Mouse (Mus musculus): ENCODE results near the gene Crtc1.
A peak's percentile ranks its signal among the peaks of the same experiment; 100 is the strongest.

Crtc1 gene

GRCm38 (mm10) chr8:70463306-70463705, 23.9 kb upstream of the Crtc1 start:
- DNase-seq (ENCODE audit: low read depth, low spot score), result no peak

- DNase-seq (ENCODE audit: low read depth, low spot score), result no peak
These were observed 23.1 kb upstream of the Crtc1 start for GRCm38 (mm10) chr8:70462516-70462813.

GRCm38 (mm10) chr8:70461765-70462515, 22.6 kb upstream of the Crtc1 start:
- DNase-seq (ENCODE audit: low read depth, low spot score), result no peak

GRCm38 (mm10) chr8:70460606-70461005, 21.2 kb upstream of the Crtc1 start:
- DNase-seq (ENCODE audit: low read depth, low spot score), result no peak

- DNase-seq (ENCODE audit: low read depth, low spot score), result no peak
These were observed 20.8 kb upstream of the Crtc1 start for GRCm38 (mm10) chr8:70460199-70460598.

- DNase-seq (ENCODE audit: low read depth, low spot score), result no peak
These were observed 20.3 kb upstream of the Crtc1 start for GRCm38 (mm10) chr8:70459636-70460035.

GRCm38 (mm10) chr8:70458462-70458861, 19.1 kb upstream of the Crtc1 start:
- DNase-seq (ENCODE audit: low read depth, low spot score), result no peak

- DNase-seq (ENCODE audit: low read depth, low spot score), result no peak
These were observed 18.5 kb upstream of the Crtc1 start for GRCm38 (mm10) chr8:70457882-70458281.

GRCm38 (mm10) chr8:70456996-70457395, 17.6 kb upstream of the Crtc1 start:
- DNase-seq (ENCODE audit: low read depth, low spot score), result no peak

- no peak for DNase-seq (ENCODE audit: low read depth, low spot score)
These were observed 14.5 kb upstream of the Crtc1 start for GRCm38 (mm10) chr8:70453852-70454251.

GRCm38 (mm10) chr8:70452196-70452966, 13.0 kb upstream of the Crtc1 start:
- DNase-seq (ENCODE audit: low read depth, low spot score), result no peak

GRCm38 (mm10) chr8:70447639-70448420, 8.5 kb upstream of the Crtc1 start:
- no peak for DNase-seq (ENCODE audit: low read depth, low spot score)

- DNase-seq (ENCODE audit: low read depth, low spot score), result no peak
These were observed 6.6 kb upstream of the Crtc1 start for GRCm38 (mm10) chr8:70445988-70446387.

GRCm38 (mm10) chr8:70443326-70443725, 3.9 kb upstream of the Crtc1 start:
- DNase-seq (ENCODE audit: low read depth, low spot score), result no peak

- no peak for DNase-seq (ENCODE audit: low read depth, low spot score)
These were observed 2.2 kb upstream of the Crtc1 start for GRCm38 (mm10) chr8:70441565-70441964.

- DNase-seq (ENCODE audit: low read depth, low spot score), result peak; percentile 37
These were observed 867 bp upstream of the Crtc1 start for GRCm38 (mm10) chr8:70440246-70440645.

- no peak for DNase-seq (ENCODE audit: low read depth, low spot score)
These were observed 435 bp upstream of the Crtc1 start for GRCm38 (mm10) chr8:70439848-70440179.

- DNase-seq (ENCODE audit: low read depth, low spot score), result no peak
These were observed 956 bp downstream of the Crtc1 start for GRCm38 (mm10) chr8:70438423-70438822.

GRCm38 (mm10) chr8:70435156-70435555, 4.2 kb downstream of the Crtc1 start:
- DNase-seq (ENCODE audit: low read depth, low spot score), result no peak

GRCm38 (mm10) chr8:70432991-70433536, 6.3 kb downstream of the Crtc1 start:
- no peak for DNase-seq (ENCODE audit: low read depth, low spot score)

GRCm38 (mm10) chr8:70431213-70431612, 8.2 kb downstream of the Crtc1 start:
- no peak for DNase-seq (ENCODE audit: low read depth, low spot score)

- DNase-seq (ENCODE audit: low read depth, low spot score), result no peak
These were observed 13.0 kb downstream of the Crtc1 start for GRCm38 (mm10) chr8:70426300-70426907.
